In genomic region chr2:33184641-33185040, GRCm38 (mm10) we compare ENCODE assay signal across 11 mouse cellular contexts. TPM values are rescaled to one million over a fixed set of nuclear protein-coding genes. Genes with fewer than 3 reads are reported as not detected.
DNase-seq lines count a peak whose midpoint lies in the region; ATAC-seq and TF ChIP-seq lines count a peak whose summit lies in the region.
"Had no signal": no experiment of that assay in that cellular context is flagged by ENCODE, and none has a peak within 500 bp of the region (broad histone marks: within the 10 kb centered on the region; RNA-seq: fewer than 3 reads in every experiment).

No protein-coding gene starts in this region.

- H3K4me2 ChIP-seq in forebrain, embryonic 15.5 days (replicated peaks): no peak overlapping the region
- no peak overlapping the region for H3K4me2 ChIP-seq in forebrain, embryonic 12.5 days
- no peak overlapping the region for H3K4me2 ChIP-seq in heart, embryonic 13.5 days
- H3K4me2 ChIP-seq in midbrain, embryonic 16.5 days (ENCODE audit: low read length): no peak overlapping the region
- H3K4me2 ChIP-seq: kidney, embryonic 15.5 days; lung, embryonic 15.5 days had no signal

- no peaks in the 10 kb centered on the region for H3K36me3 ChIP-seq in forebrain, embryonic 15.5 days
- H3K36me3 ChIP-seq in forebrain, embryonic 12.5 days (replicated peaks): no peaks in the 10 kb centered on the region
- no peaks in the 10 kb centered on the region for H3K36me3 ChIP-seq in heart, embryonic 13.5 days
- no peaks in the 10 kb centered on the region for H3K36me3 ChIP-seq in midbrain, embryonic 16.5 days (ENCODE audit: control insufficient read depth, insufficient read depth, low read length)
- H3K36me3 ChIP-seq: kidney, embryonic 15.5 days; lung, embryonic 15.5 days had no signal

- TF ChIP-seq POLR2A in lung, adult 2 months (IDR thresholded peaks at IDR 0.05; ENCODE audit: borderline replicate concordance, extremely low read depth, low read depth, low read length): no peak

- no peak overlapping the region for H3K9ac ChIP-seq in forebrain, embryonic 15.5 days (replicated peaks)
- H3K9ac ChIP-seq in forebrain, embryonic 12.5 days: no peak overlapping the region
- no peak overlapping the region; the same call in 1 of the 2 replicates for H3K9ac ChIP-seq in heart, embryonic 13.5 days
- H3K9ac ChIP-seq in midbrain, embryonic 16.5 days (ENCODE audit: low read depth, low read length): no peak overlapping the region
- H3K9ac ChIP-seq: kidney, embryonic 15.5 days; lung, embryonic 15.5 days had no signal

- no peak for TF ChIP-seq CTCF in lung, adult 2 months (IDR thresholded peaks at IDR 0.05; ENCODE audit: insufficient read depth, low read length)

- H3K9me3 ChIP-seq in forebrain, embryonic 15.5 days: no peaks in the 10 kb centered on the region
- H3K9me3 ChIP-seq in forebrain, embryonic 12.5 days: no peaks in the 10 kb centered on the region
- H3K9me3 ChIP-seq in heart, embryonic 13.5 days: no peaks in the 10 kb centered on the region
- H3K9me3 ChIP-seq in midbrain, embryonic 16.5 days (replicated peaks; ENCODE audit: control insufficient read depth, low read length, poor library complexity, severe bottlenecking): no peaks in the 10 kb centered on the region
- H3K9me3 ChIP-seq: kidney, embryonic 15.5 days; lung, embryonic 15.5 days had no signal

- peak; percentile 82 for DNase-seq in lung, postnatal 10 days
- no peak for DNase-seq in lung, adult 2 months
- peak; percentile 77 for DNase-seq in skeletal muscle tissue, adult 2 months (ENCODE audit: low read depth, low spot score)
- DNase-seq: cerebellum, adult 9-11 months had no signal

- H3K4me3 ChIP-seq in forebrain, embryonic 15.5 days: no peak overlapping the region
- H3K4me3 ChIP-seq in forebrain, embryonic 12.5 days (replicated peaks): no peak overlapping the region
- no peak overlapping the region for H3K4me3 ChIP-seq in lung, adult 2 months (replicated peaks; ENCODE audit: extremely low read depth, low read depth, low read length)
- H3K4me3 ChIP-seq in heart, embryonic 13.5 days: no peak overlapping the region
- H3K4me3 ChIP-seq in midbrain, embryonic 16.5 days (ENCODE audit: low read depth, low read length): no peak overlapping the region
- H3K4me3 ChIP-seq: kidney, embryonic 15.5 days; lung, embryonic 15.5 days had no signal

- H3K27ac ChIP-seq in forebrain, embryonic 15.5 days (replicated peaks): peak overlapping the region; percentile 53
- H3K27ac ChIP-seq in forebrain, embryonic 12.5 days: no peak overlapping the region
- peak overlapping the region; percentile 89 for H3K27ac ChIP-seq in heart, embryonic 13.5 days (replicated peaks)
- H3K27ac ChIP-seq in midbrain, embryonic 16.5 days (ENCODE audit: low read length): no peak overlapping the region
- H3K27ac ChIP-seq: kidney, embryonic 15.5 days; lung, embryonic 15.5 days had no signal

- ATAC-seq in forebrain, embryonic 15.5 days (replicated peaks): no peak
- no peak for ATAC-seq in forebrain, embryonic 12.5 days (ENCODE audit: low FRiP score)
- ATAC-seq in heart, embryonic 13.5 days (ENCODE audit: extremely low read depth, insufficient number of reproducible peaks, low FRiP score, low TSS enrichment): no peak
- no peak for ATAC-seq in erythroblast, adult 5-6 weeks (replicated peaks; ENCODE audit: low FRiP score, poor library complexity, severe bottlenecking)
- ATAC-seq in midbrain, embryonic 16.5 days: no peak

- WGBS in forebrain, embryonic 15.5 days: 54% methylated on average over 10 of the region's 10 CpGs
- 87% methylated on average over 10 of the region's 10 CpGs for WGBS in forebrain, embryonic 12.5 days
- WGBS in lung, adult 2 months: 64% methylated on average over 10 of the region's 10 CpGs
- 55% methylated on average over 10 of the region's 10 CpGs for WGBS in heart, embryonic 13.5 days
- 79% methylated on average over 10 of the region's 10 CpGs for WGBS in midbrain, embryonic 16.5 days

- no peaks in the 10 kb centered on the region for H3K27me3 ChIP-seq in forebrain, embryonic 15.5 days
- no peaks in the 10 kb centered on the region for H3K27me3 ChIP-seq in forebrain, embryonic 12.5 days
- H3K27me3 ChIP-seq in heart, embryonic 13.5 days (replicated peaks): no peaks in the 10 kb centered on the region
- H3K27me3 ChIP-seq in midbrain, embryonic 16.5 days (ENCODE audit: control insufficient read depth, insufficient read depth, low read depth, low read length): no peaks in the 10 kb centered on the region
- H3K27me3 ChIP-seq: kidney, embryonic 15.5 days; lung, embryonic 15.5 days had no signal

- peaks cover 36% of the 10 kb centered on the region for H3K4me1 ChIP-seq in forebrain, embryonic 15.5 days
- H3K4me1 ChIP-seq in forebrain, embryonic 12.5 days: peaks cover 8% of the 10 kb centered on the region
- H3K4me1 ChIP-seq in lung, adult 2 months (ENCODE audit: control insufficient read depth, insufficient read depth, low read length): no peaks in the 10 kb centered on the region
- H3K4me1 ChIP-seq in heart, embryonic 13.5 days: peaks cover 62% of the 10 kb centered on the region
- peaks cover 8% of the 10 kb centered on the region for H3K4me1 ChIP-seq in midbrain, embryonic 16.5 days (ENCODE audit: control insufficient read depth, insufficient read depth, low read length)

RNA-seq across cellular contexts. Expression of gene Angptl2, which starts 31.2 kb away (rescaled TPM):
- polyA plus RNA-seq in forebrain, embryonic 15.5 days (2015; fragmentation: Nextera tagmentation; extraction: Ambion mirVana): 10.0 and 10.8 TPM in 2 replicates
- 17.4 and 18.1 TPM in 2 replicates for polyA plus RNA-seq in forebrain, embryonic 12.5 days (2016; fragmentation: Nextera tagmentation; extraction: Ambion mirVana)
- 76.0 and 98.5 TPM in 2 replicates for polyA plus RNA-seq in lung, adult 2 months (2012; rRNA removed)
- polyA plus RNA-seq in heart, embryonic 13.5 days (2015; fragmentation: Nextera tagmentation; extraction: Ambion mirVana): 55.4 and 59.0 TPM in 2 replicates
- total RNA-seq in erythroblast, adult 5-6 weeks (2015; ENCODE audit: low replicate concordance): 1.0 TPM in 1 of 2 replicates, not detected in the other
- 0.70 TPM in 1 of 2 replicates, not detected in the other for total RNA-seq in erythroblast, adult 5-6 weeks (2017; ENCODE audit: low replicate concordance)
- 9.8 and 10.6 TPM in 2 replicates for polyA plus RNA-seq in midbrain, embryonic 16.5 days (2015; fragmentation: Nextera tagmentation; extraction: Ambion mirVana)

RNA-seq across cellular contexts. Expression of gene Garnl3, which starts 53.2 kb away (rescaled TPM):
- polyA plus RNA-seq in forebrain, embryonic 15.5 days (2015; fragmentation: Nextera tagmentation; extraction: Ambion mirVana): 21.6 and 28.1 TPM in 2 replicates
- polyA plus RNA-seq in forebrain, embryonic 12.5 days (2016; fragmentation: Nextera tagmentation; extraction: Ambion mirVana): 14.5 and 15.1 TPM in 2 replicates
- 12.0 and 17.2 TPM in 2 replicates for polyA plus RNA-seq in lung, adult 2 months (2012; rRNA removed)
- 10.4 and 11.0 TPM in 2 replicates for polyA plus RNA-seq in heart, embryonic 13.5 days (2015; fragmentation: Nextera tagmentation; extraction: Ambion mirVana)
- not detected in 2 replicates for total RNA-seq in erythroblast, adult 5-6 weeks (2015; ENCODE audit: low replicate concordance)
- total RNA-seq in erythroblast, adult 5-6 weeks (2017; ENCODE audit: low replicate concordance): not detected in 2 replicates
- polyA plus RNA-seq in midbrain, embryonic 16.5 days (2015; fragmentation: Nextera tagmentation; extraction: Ambion mirVana): 71.6 and 75.8 TPM in 2 replicates

Comparison
In these comparisons a context has a peak if more than half of its experiments do, and no peak if none do; other contexts are left out.
1. H3K27ac ChIP-seq: peak in forebrain, embryonic 15.5 days (single experiment) and heart, embryonic 13.5 days (single experiment); none in forebrain, embryonic 12.5 days (single experiment) and midbrain, embryonic 16.5 days (single experiment).